Mouse (Mus musculus) G1E (cell line): ENCODE measurements around the gene Upk3bl. TPM values are rescaled to one million over a fixed set of nuclear protein-coding genes. Genes with fewer than 3 reads are reported as not detected.
A peak's percentile ranks its signal among the peaks of the same experiment; 100 is the strongest.
"Not testable (repeated sequence)": the region's sequence is repeated elsewhere in the genome, so short reads cannot be mapped to it uniquely, and the experiment has no call there.

Source experiments
- ATAC-seq: 2 replicates; pipeline ENCODE4 v1.8.0; 2016; ENCODE audit warnings: mild to moderate bottlenecking; ENCODE audit not compliant: insufficient number of reproducible peaks, poor library complexity, low FRiP score, severe bottlenecking; ENCODE audit errors: extremely low read depth
- DNase-seq: peaks from one replicate; pipeline ENCODE4 v3.0.0; 2012; ENCODE audit warnings: low spot score
- H3K27me3 ChIP-seq: 2 replicates; pipeline ENCODE4 v1.6.1; 2012; ENCODE audit warnings: mild to moderate bottlenecking, low read length, inconsistent platforms; ENCODE audit not compliant: insufficient read depth
- H3K36me3 ChIP-seq: replicated peaks from 2 replicates; pipeline ENCODE3; 2012; ENCODE audit warnings: mild to moderate bottlenecking, inconsistent platforms
- H3K4me1 ChIP-seq: 2 replicates; pipeline ENCODE4 v1.6.1; 2012; ENCODE audit warnings: low read depth, low read length, inconsistent platforms, mixed read lengths; ENCODE audit not compliant: insufficient read depth
- H3K4me3 ChIP-seq: 2 replicates; pipeline ENCODE4 v1.5.1; 2012; ENCODE audit warnings: low read depth, mild to moderate bottlenecking, inconsistent platforms, low read length, moderate library complexity, mixed read lengths
- H3K9me3 ChIP-seq: replicated peaks from 2 replicates; pipeline ENCODE4 v1.6.1; 2012; ENCODE audit warnings: inconsistent platforms
- CTCF ChIP-seq: IDR thresholded peaks from 2 replicates; pipeline ENCODE4 v1.5.1; 2012; ENCODE audit warnings: low read depth, low read length, inconsistent platforms, mixed read lengths
- GATA1 ChIP-seq: IDR thresholded peaks from 2 replicates; pipeline ENCODE4 v1.6.1; 2012; ENCODE audit warnings: borderline replicate concordance, low read length, inconsistent platforms, mixed read lengths
- GATA2 ChIP-seq: IDR thresholded peaks from 2 replicates; pipeline ENCODE4 v1.6.1; 2012; ENCODE audit warnings: low read depth, low read length, inconsistent platforms, borderline replicate concordance
- POLR2AphosphoS5 ChIP-seq: IDR thresholded peaks from 2 replicates; pipeline ENCODE4 v1.6.1; 2012; ENCODE audit warnings: low read depth, low read length, inconsistent platforms; ENCODE audit not compliant: insufficient replicate concordance
- TAL1 ChIP-seq: conservative IDR thresholded peaks from 2 replicates; pipeline ENCODE4 v1.6.1; 2012; ENCODE audit warnings: low read depth, low read length, inconsistent platforms, mixed read lengths
- polyA plus RNA-seq: library from polyadenylated mRNA; stranded (reverse); fragments of >175 nt; gene quantifications from 2 replicates; pipeline ENCODE4 v1.2.3, GENCODE M21; 2012
- total RNA-seq, 2 experiments: library from RNA; stranded (forward) in 1 of 2; stranded (reverse) in 1 of 2; fragments of 200-1000 nt in 1 of 2; fragments of >200 nt in 1 of 2; fragmentation: Nextera tagmentation in 1 of 2; gene quantifications; 2 replicates each; pipeline ENCODE4 v1.2.3; 2014 to 2017

Gene Upk3bl
- total and polyA plus RNA-seq, 3 experiments: not detected

- Histone ChIP-seq H3K4me1 (peaks cover 27% of the 10 kb centered on the region), H3K27me3 (peaks cover 20% of the 10 kb centered on the region), H3K36me3 (no peaks in the 10 kb centered on the region), H3K4me3 (no peak overlapping the region), H3K9me3 (no peaks in the 10 kb centered on the region)
- TF ChIP-seq TAL1 (no peak), GATA2 (no peak), CTCF (no peak)
- DNase-seq (no peak), ATAC-seq (no peak)
These were observed 12.6 kb upstream of the Upk3bl start for GRCm38 (mm10) chr5:136041666-136042065.

- Histone ChIP-seq H3K4me1 (peaks cover 10% of the 10 kb centered on the region), H3K9me3 (no peaks in the 10 kb centered on the region), H3K36me3 (no peaks in the 10 kb centered on the region), H3K27me3 (peaks cover 10% of the 10 kb centered on the region; the same call in 1 of the 2 replicates), H3K4me3 (no peak overlapping the region)
- ATAC-seq (no peak), DNase-seq (no peak)
- TF ChIP-seq POLR2AphosphoS5: no peak
- TF ChIP-seq CTCF: peak; percentile 54
These were observed 9.4 kb upstream of the Upk3bl start for GRCm38 (mm10) chr5:136044865-136045264.

GRCm38 (mm10) chr5:136045408-136045807, 8.9 kb upstream of the Upk3bl start:
- H3K4me1 ChIP-seq: peaks cover 6% of the 10 kb centered on the region
- H3K4me3 ChIP-seq: no peak overlapping the region
- TF ChIP-seq GATA2 (no peak), GATA1 (no peak), TAL1 (no peak), POLR2AphosphoS5 (no peak), CTCF (no peak)
- peaks cover 10% of the 10 kb centered on the region; the same call in 1 of the 2 replicates for H3K27me3 ChIP-seq
- H3K9me3 ChIP-seq: no peaks in the 10 kb centered on the region
- no peaks in the 10 kb centered on the region for H3K36me3 ChIP-seq
- DNase-seq (no peak), ATAC-seq (no peak)

- TF ChIP-seq GATA1 (no peak), CTCF (peak; percentile 52; the same call in 1 of the 2 replicates)
- Histone ChIP-seq H3K36me3 (no peaks in the 10 kb centered on the region), H3K27me3 (peaks cover 10% of the 10 kb centered on the region; the same call in 1 of the 2 replicates), H3K9me3 (no peaks in the 10 kb centered on the region), H3K4me1 (peaks cover 2% of the 10 kb centered on the region), H3K4me3 (no peak overlapping the region)
- DNase-seq: peak; percentile 54
- ATAC-seq: no peak
These were observed 8.3 kb upstream of the Upk3bl start for GRCm38 (mm10) chr5:136045987-136046386.

GRCm38 (mm10) chr5:136048541-136048940, 5.8 kb upstream of the Upk3bl start:
- H3K9me3 ChIP-seq, H3K4me3 ChIP-seq, H3K36me3 ChIP-seq, DNase-seq, H3K4me1 ChIP-seq, ATAC-seq, H3K27me3 ChIP-seq: not testable (repeated sequence)

- ATAC-seq: no peak
- Histone ChIP-seq H3K27me3 (peaks cover 2% of the 10 kb centered on the region; the same call in 1 of the 2 replicates), H3K36me3 (no peaks in the 10 kb centered on the region), H3K9me3 (no peaks in the 10 kb centered on the region), H3K4me3 (no peak overlapping the region), H3K4me1 (no peaks in the 10 kb centered on the region)
- TF ChIP-seq CTCF (no peak), GATA2 (no peak), POLR2AphosphoS5 (no peak), GATA1 (no peak), TAL1 (no peak)
- DNase-seq: no peak
These were observed 4.4 kb upstream of the Upk3bl start for GRCm38 (mm10) chr5:136049926-136050325.

GRCm38 (mm10) chr5:136051231-136052085, 2.8 kb upstream of the Upk3bl start:
- no peak for TF ChIP-seq TAL1
- TF ChIP-seq CTCF: no peak
- TF ChIP-seq POLR2AphosphoS5: no peak
- TF ChIP-seq GATA2: no peak
- TF ChIP-seq GATA1: no peak
- Histone ChIP-seq H3K27me3 (peaks cover 2% of the 10 kb centered on the region), H3K4me1 (no peaks in the 10 kb centered on the region), H3K9me3 (no peaks in the 10 kb centered on the region), H3K36me3 (no peaks in the 10 kb centered on the region), H3K4me3 (no peak overlapping the region)
- DNase-seq (no peak), ATAC-seq (no peak)
